Mouse (Mus musculus) hindbrain, embryonic 13.5 days (tissue): ENCODE measurements around the gene Kctd7. TPM values are rescaled to one million over a fixed set of nuclear protein-coding genes. Genes with fewer than 3 reads are reported as not detected.
A peak's percentile ranks its signal among the peaks of the same experiment; 100 is the strongest.

ENCODE experiments used
- ATAC-seq: fragments of 200-750 bp; cut with Nextera tagmentation; 2 replicates; pipeline ENCODE4 v1.8.0; 2017; ENCODE audit warnings: moderate TSS enrichment; ENCODE audit not compliant: low FRiP score
- H3K27ac ChIP-seq: fragments of 300-500 bp; sonication (generic); 2 replicates; pipeline ENCODE4 v1.5.1; 2015; ENCODE audit warnings: inconsistent platforms, mild to moderate bottlenecking, moderate library complexity
- H3K27me3 ChIP-seq: fragments of 300-500 bp; sonication (generic); 2 replicates; pipeline ENCODE4 v1.6.1; 2015; ENCODE audit warnings: mild to moderate bottlenecking, inconsistent platforms
- H3K36me3 ChIP-seq: fragments of 300-500 bp; sonication (generic); 2 replicates; pipeline ENCODE4 v1.6.1; 2015; ENCODE audit warnings: mild to moderate bottlenecking, inconsistent platforms
- H3K4me1 ChIP-seq: fragments of 300-500 bp; sonication (generic); replicated peaks from 2 replicates; pipeline ENCODE4 v1.6.1; 2015; ENCODE audit warnings: inconsistent platforms
- H3K4me2 ChIP-seq: fragments of 300-500 bp; sonication (generic); 2 replicates; pipeline ENCODE4 v1.6.1; 2015; ENCODE audit warnings: inconsistent platforms, mild to moderate bottlenecking, moderate library complexity
- H3K4me3 ChIP-seq: fragments of 300-500 bp; sonication (generic); 2 replicates; pipeline ENCODE4 v1.5.1; 2015; ENCODE audit warnings: mild to moderate bottlenecking, inconsistent platforms
- H3K9ac ChIP-seq: fragments of 300-500 bp; sonication (generic); 2 replicates; pipeline ENCODE4 v1.6.1; 2015; ENCODE audit warnings: mild to moderate bottlenecking, inconsistent platforms
- H3K9me3 ChIP-seq: fragments of 300-500 bp; sonication (generic); 2 replicates; pipeline ENCODE4 v1.6.1; 2016; ENCODE audit warnings: inconsistent platforms
- WGBS: fragments of 180-500 bp; shearing (Covaris S2); methylation state at CpG from one replicate; pipeline ENCODE4 v1.1.7; 2015; 5-methylcytosine and 5-hydroxymethylcytosine counted together
- polyA plus RNA-seq: library from polyadenylated mRNA; unstranded; fragments of >200 nt; fragmentation: Nextera tagmentation; extraction: Ambion mirVana; gene quantifications from 2 replicates; pipeline ENCODE4 v1.2.1, GENCODE M21; 2015

Kctd7 gene
- polyA plus RNA-seq, 1 experiment from 2014 or later: 13.2 TPM

DNA sequence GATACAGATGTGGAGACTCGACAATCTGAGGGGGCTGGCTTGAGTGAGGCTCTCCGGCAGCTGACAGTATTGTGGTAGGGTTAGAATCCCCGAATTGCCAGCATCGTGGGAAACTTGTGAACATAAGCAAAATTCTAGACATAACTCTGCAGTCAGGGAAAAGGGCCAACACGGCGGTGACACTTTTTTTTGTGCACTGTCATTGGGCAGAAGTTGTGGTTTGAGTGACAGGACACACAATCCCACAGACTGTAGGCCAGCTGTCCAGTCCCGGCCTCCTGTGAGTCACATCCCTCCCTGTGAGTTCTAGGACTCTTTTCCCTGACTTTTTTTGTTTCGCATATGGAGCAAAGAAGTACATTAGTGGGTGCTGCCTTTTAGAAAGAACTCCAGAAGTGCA is 1.3 kb downstream of the Kctd7 start:
- no peaks in the 10 kb centered on the region for H3K27me3 ChIP-seq
- H3K9me3 ChIP-seq: no peaks in the 10 kb centered on the region
- peaks cover 31% of the 10 kb centered on the region for H3K4me1 ChIP-seq
- H3K27ac ChIP-seq: no peak overlapping the region
- peak overlapping the region; percentile 79 for H3K4me2 ChIP-seq
- H3K4me3 ChIP-seq: peak overlapping the region; percentile 67
- H3K9ac ChIP-seq: peak overlapping the region; percentile 84
- 86% methylated on average over 8 of the region's 8 CpGs for WGBS
- peaks cover 29% of the 10 kb centered on the region for H3K36me3 ChIP-seq
- ATAC-seq: no peak

- Histone ChIP-seq H3K4me1 (peaks cover 24% of the 10 kb centered on the region), H3K27me3 (no peaks in the 10 kb centered on the region), H3K27ac (no peak overlapping the region), H3K9ac (no peak overlapping the region), H3K4me3 (no peak overlapping the region), H3K9me3 (no peaks in the 10 kb centered on the region), H3K36me3 (peaks cover 61% of the 10 kb centered on the region), H3K4me2 (no peak overlapping the region)
- no peak for ATAC-seq
- 80% methylated on average over 7 of the region's 7 CpGs for WGBS
These were observed 5.2 kb downstream of the Kctd7 start for GRCm38 (mm10) chr5:130149726-130150310.

- Histone ChIP-seq H3K27me3 (no peaks in the 10 kb centered on the region), H3K4me2 (no peak overlapping the region), H3K27ac (no peak overlapping the region), H3K4me3 (no peak overlapping the region), H3K9ac (no peak overlapping the region), H3K9me3 (no peaks in the 10 kb centered on the region), H3K4me1 (no peaks in the 10 kb centered on the region), H3K36me3 (peaks cover 56% of the 10 kb centered on the region)
- no peak for ATAC-seq
- 85% methylated on average over 2 of the region's 2 CpGs for WGBS
These were observed 9.6 kb downstream of the Kctd7 start for GRCm38 (mm10) chr5:130154286-130154685.

DNA sequence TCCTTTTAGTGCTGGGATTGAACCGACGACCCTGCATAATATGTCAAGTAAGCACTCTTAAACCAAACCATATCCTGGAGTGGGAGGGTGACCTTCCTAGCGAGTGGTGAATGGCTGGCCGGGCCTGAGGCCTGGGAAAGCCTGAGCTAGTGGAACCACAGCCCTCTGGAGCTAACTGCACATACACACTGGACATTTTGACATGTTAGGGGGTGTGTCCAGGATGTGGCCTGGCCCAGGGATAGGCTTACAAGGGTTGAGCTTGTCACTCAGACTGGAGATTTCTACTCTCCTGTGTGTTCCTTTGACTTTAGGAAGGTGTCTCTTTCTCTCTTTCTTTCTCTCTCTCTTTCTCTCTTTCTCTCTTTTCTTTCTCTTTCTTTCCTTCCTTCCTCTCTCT is 13.9 kb downstream of the Kctd7 start:
- Histone ChIP-seq H3K4me1 (no peaks in the 10 kb centered on the region), H3K9me3 (no peaks in the 10 kb centered on the region), H3K4me3 (no peak overlapping the region), H3K36me3 (peaks cover 18% of the 10 kb centered on the region), H3K27me3 (no peaks in the 10 kb centered on the region), H3K27ac (no peak overlapping the region), H3K9ac (no peak overlapping the region), H3K4me2 (no peak overlapping the region)
- ATAC-seq: no peak
- 81% methylated on average over 4 of the region's 4 CpGs for WGBS

- Histone ChIP-seq H3K4me1 (no peaks in the 10 kb centered on the region), H3K27me3 (no peaks in the 10 kb centered on the region), H3K4me2 (no peak overlapping the region), H3K9ac (no peak overlapping the region), H3K4me3 (no peak overlapping the region), H3K27ac (no peak overlapping the region), H3K9me3 (no peaks in the 10 kb centered on the region), H3K36me3 (peaks cover 9% of the 10 kb centered on the region)
- 64% methylated on average over 7 of the region's 7 CpGs for WGBS
- no peak for ATAC-seq
These were observed 15.1 kb downstream of the Kctd7 start for GRCm38 (mm10) chr5:130159761-130160201.

DNA sequence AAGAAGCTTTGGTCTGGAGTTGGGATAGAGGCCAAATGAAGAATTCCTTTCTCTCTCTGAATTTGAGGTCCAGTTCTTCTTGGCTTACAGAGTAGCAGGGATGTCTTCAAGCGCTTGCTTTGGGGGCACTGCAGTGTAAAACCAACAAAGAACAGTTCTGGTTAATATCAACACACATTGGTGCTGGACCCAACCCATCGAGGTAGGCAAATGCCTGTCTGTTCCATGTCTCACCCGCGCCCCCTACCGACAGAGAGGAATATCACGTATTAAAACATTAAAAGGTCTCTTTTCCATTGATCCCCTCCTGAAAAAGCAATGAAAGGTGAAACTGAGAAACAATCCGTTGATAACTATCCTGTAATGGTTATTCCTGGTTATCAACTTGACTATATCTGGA is 19.0 kb downstream of the Kctd7 start:
- Histone ChIP-seq H3K4me3 (no peak overlapping the region), H3K4me1 (no peaks in the 10 kb centered on the region), H3K27ac (no peak overlapping the region), H3K36me3 (no peaks in the 10 kb centered on the region), H3K9ac (no peak overlapping the region), H3K9me3 (no peaks in the 10 kb centered on the region), H3K27me3 (no peaks in the 10 kb centered on the region), H3K4me2 (no peak overlapping the region)
- no peak for ATAC-seq
- WGBS: 6% methylated on average over 7 of the region's 7 CpGs

DNA sequence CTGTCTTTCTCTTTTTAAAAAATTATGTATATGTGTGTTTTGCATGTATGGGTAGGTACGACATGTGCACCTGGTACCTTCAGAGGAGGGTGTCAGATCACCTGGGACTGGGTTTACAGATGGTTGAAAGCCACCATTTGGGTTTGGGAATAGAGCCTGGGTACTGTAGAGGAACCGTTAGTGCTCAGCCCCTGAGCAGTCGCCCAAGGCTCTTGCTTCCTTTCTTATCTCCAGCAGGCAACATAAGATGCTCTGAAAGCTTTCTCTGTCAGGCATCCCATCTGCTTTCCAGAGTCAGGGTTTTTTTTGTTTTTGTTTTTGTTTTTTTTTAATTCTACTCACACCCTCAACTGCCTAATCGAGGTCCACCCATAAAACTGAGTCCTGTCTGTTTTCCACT is 20.6 kb downstream of the Kctd7 start:
- Histone ChIP-seq H3K4me3 (no peak overlapping the region), H3K36me3 (no peaks in the 10 kb centered on the region), H3K9ac (no peak overlapping the region), H3K4me1 (no peaks in the 10 kb centered on the region), H3K27ac (no peak overlapping the region), H3K9me3 (no peaks in the 10 kb centered on the region), H3K4me2 (no peak overlapping the region), H3K27me3 (no peaks in the 10 kb centered on the region)
- WGBS: 67% methylated on average over 4 of the region's 4 CpGs
- no peak for ATAC-seq

GRCm38 (mm10) chr5:130169109-130169508 is 24.4 kb downstream of the Kctd7 start:
- H3K4me1 ChIP-seq: peaks cover 27% of the 10 kb centered on the region
- no peaks in the 10 kb centered on the region for H3K27me3 ChIP-seq
- no peaks in the 10 kb centered on the region for H3K9me3 ChIP-seq
- 79% methylated on average over 6 of the region's 6 CpGs for WGBS
- no peak overlapping the region for H3K27ac ChIP-seq
- no peak overlapping the region for H3K4me2 ChIP-seq
- no peak for ATAC-seq
- H3K36me3 ChIP-seq: no peaks in the 10 kb centered on the region
- no peak overlapping the region for H3K9ac ChIP-seq
- no peak overlapping the region for H3K4me3 ChIP-seq

GRCm38 (mm10) chr5:130170666-130171422 is 26.2 kb downstream of the Kctd7 start:
- Histone ChIP-seq H3K4me2 (peak overlapping the region; percentile 82), H3K9me3 (no peaks in the 10 kb centered on the region), H3K4me3 (peak overlapping the region; percentile 89), H3K27me3 (no peaks in the 10 kb centered on the region), H3K4me1 (peaks cover 27% of the 10 kb centered on the region), H3K36me3 (no peaks in the 10 kb centered on the region), H3K9ac (peak overlapping the region; percentile 95), H3K27ac (peak overlapping the region; percentile 90)
- 14% methylated on average over 6 of the region's 6 CpGs for WGBS
- ATAC-seq: peak; percentile 36; the same call in 1 of the 2 replicates

DNA sequence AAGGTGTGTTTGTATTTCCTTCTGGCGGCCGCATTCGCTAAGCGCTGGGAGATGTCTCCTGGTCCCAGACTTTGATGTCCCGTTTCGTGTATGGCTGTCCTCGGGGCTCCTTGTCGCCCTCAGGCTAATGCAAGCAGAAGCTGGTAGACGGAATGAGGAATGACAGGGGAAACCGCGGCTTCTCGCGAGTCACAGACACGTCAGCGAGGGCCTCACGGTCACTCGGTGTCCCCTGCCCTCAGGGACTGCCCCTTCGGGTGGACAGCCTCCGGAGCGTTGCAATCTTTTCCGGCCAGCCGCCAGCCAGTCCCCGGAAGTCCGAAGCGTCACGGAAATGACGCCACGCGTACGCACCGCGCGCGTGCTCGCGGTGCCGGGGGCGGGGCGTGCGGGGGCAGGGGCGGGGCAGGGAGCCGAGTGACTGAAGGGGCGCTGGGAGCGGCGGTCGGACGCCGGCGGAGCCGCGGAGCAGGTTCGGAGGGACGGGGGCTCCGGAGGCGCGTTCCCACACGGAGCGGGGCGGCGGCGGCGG is 26.8 kb downstream of the Kctd7 start, which contains the start of gene Rabgef1:
Rabgef1 (plus strand) TSS at position 376 of the 532 bp plus-strand sequence.
- H3K27me3 ChIP-seq: no peaks in the 10 kb centered on the region
- H3K27ac ChIP-seq: peak within 1 kb of the TSS; percentile 90
- under 1% methylated on average over 42 of the region's 62 CpGs for WGBS
- H3K4me3 ChIP-seq: peak within 1 kb of the TSS; percentile 89
- H3K9me3 ChIP-seq: no peaks in the 10 kb centered on the region
- peak within 1 kb of the TSS; percentile 82 for H3K4me2 ChIP-seq
- peaks cover 27% of the 10 kb centered on the region for H3K4me1 ChIP-seq
- peak within 1 kb of the TSS; percentile 95 for H3K9ac ChIP-seq
- H3K36me3 ChIP-seq: no peaks in the 10 kb centered on the region
- peak; percentile 95 for ATAC-seq

DNA sequence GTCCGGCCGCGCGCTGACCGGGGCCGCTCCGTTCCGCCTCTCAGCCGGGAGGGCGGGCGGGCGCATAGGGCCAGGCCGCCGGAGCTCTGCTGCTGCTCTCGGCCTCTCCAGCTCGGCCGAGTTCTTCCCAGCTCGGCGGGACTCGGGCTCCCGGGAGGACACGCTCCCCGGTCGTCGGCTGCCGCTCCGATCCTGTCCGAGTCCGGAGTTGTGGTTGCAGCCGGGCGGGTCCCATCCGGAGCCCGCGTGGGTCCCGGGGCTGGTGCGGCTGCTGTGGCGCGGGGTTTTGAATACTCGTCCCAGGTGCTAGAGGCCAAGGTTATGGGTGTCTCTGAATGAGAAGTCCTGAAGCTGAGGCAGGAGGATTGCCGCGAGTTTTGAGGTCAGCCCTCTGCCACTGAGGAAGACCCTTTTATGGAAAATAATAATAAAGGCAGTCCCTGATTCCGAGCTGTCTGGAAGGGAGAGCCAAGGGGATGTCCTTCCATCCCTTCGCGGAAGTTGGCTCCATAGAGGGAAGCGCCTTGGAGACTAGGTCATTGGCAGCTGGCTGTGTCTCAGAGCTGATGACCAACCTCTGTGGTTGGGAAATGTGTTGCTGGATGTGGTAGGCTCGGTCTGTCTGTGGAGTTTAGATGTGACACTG is 27.4 kb downstream of the Kctd7 start:
- no peaks in the 10 kb centered on the region for H3K27me3 ChIP-seq
- H3K9me3 ChIP-seq: no peaks in the 10 kb centered on the region
- H3K4me3 ChIP-seq: peak overlapping the region; percentile 89
- peak overlapping the region; percentile 90 for H3K27ac ChIP-seq
- WGBS: 2% methylated on average over 46 of the region's 46 CpGs
- H3K4me2 ChIP-seq: peak overlapping the region; percentile 82
- peak overlapping the region; percentile 95 for H3K9ac ChIP-seq
- ATAC-seq: peak; percentile 89
- peaks cover 27% of the 10 kb centered on the region for H3K4me1 ChIP-seq
- H3K36me3 ChIP-seq: no peaks in the 10 kb centered on the region

GRCm38 (mm10) chr5:130173012-130173411 is 28.4 kb downstream of the Kctd7 start:
- H3K27ac ChIP-seq: no peak overlapping the region
- H3K36me3 ChIP-seq: no peaks in the 10 kb centered on the region
- H3K4me2 ChIP-seq: peak overlapping the region; percentile 82
- H3K27me3 ChIP-seq: no peaks in the 10 kb centered on the region
- H3K4me1 ChIP-seq: peaks cover 27% of the 10 kb centered on the region
- ATAC-seq: no peak
- H3K4me3 ChIP-seq: peak overlapping the region; percentile 89
- peak overlapping the region; percentile 95 for H3K9ac ChIP-seq
- WGBS: 94% methylated on average over 4 of the region's 4 CpGs
- H3K9me3 ChIP-seq: no peaks in the 10 kb centered on the region
